Mouse (Mus musculus) kidney, postnatal 14 days (tissue): ENCODE data around the gene Olfr994.

Experiments
- DNase-seq: peaks from one replicate; pipeline ENCODE4 v3.0.0; 2022; ENCODE audit warnings: mixed read lengths

Olfr994 gene

GRCm38 (mm10) chr2:85436351-85436750 is at the start of gene Olfr994:
Gene Olfr994, minus strand, starts transcription at chr2:85436451.
- no peak for DNase-seq

GRCm38 (mm10) chr2:85466801-85467325 is 30.6 kb upstream of the Olfr994 start:
- peak; percentile 1 for DNase-seq

DNA sequence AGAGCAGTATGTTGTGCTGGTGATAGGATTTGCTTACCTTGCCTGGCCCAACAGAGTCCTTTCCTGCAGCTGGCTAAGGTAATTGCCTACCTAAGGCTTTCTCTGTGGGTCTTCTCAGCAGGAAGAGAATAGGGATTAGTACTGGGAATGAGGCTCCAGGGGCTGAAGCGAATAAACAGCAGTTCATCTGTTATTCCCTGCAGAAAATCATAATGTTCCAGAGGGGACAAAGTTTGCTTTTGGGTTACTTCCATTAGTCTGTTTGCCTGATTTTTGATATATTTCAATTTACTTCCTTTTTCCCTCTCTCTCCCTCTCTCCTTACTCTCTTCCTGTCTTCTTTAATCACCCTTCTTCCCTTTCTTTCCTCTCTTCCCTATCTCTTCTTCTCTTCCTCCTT is 7.3 kb upstream of the Olfr994 start, which contains the start of gene Olfr995:
TSS of gene Olfr995 (minus strand) at position 101 of the 400 bp plus-strand sequence.
- no peak for DNase-seq

- no peak for DNase-seq
Observed at GRCm38 (mm10) chr2:85442546-85442945, 6.3 kb upstream of the Olfr994 start.

- no peak for DNase-seq
Observed at GRCm38 (mm10) chr2:85425893-85426292, 10.4 kb downstream of the Olfr994 start.

GRCm38 (mm10) chr2:85414777-85415176 is 21.5 kb downstream of the Olfr994 start, which contains the start of gene Olfr993:
Gene Olfr993, minus strand, starts transcription at chr2:85414877.
- no peak for DNase-seq

DNA sequence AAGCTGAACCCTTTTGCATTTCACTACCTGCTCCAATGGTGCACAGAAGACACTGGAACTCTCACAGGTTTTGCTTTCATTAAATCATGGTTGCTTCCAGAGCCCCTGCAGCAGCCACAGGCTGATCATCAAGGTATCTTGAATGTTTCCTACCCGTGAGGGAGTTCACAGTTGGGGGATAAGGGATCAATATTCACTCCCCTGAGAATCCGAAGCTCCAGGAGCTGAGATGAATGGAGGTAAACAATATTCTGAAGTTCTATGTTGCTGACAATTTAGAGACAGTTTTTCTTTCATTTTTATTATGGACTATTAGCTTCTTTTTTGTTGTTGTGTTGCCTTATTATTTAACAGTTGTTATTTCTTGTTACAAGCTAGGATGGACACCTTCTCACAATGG is 26.9 kb downstream of the Olfr994 start, which contains the start of gene Olfr992:
TSS of gene Olfr992 (minus strand) at position 101 of the 400 bp plus-strand sequence.
- DNase-seq = no peak
